18 mouse cellular contexts compared by ENCODE assay signal in the genomic region with DNA sequence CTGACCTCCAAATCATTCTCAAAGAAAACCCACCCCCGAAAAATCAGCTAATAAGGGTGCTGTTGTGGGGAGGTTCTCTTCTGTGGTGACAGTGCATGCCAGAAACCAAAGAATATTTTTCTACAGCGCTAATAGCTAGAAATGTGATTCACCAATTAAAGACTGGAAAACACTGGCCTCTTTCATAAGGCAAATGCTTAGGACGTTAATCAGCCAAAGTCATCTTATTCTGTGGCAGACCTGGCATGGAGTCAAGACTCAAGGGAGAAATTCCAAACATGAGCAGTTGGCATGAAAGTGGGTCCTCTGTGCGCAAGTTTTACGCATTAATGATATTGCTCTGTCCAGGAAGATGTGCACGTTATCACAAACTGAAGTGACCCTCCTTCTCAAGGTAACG. TPM values are rescaled to one million over a fixed set of nuclear protein-coding genes. Genes with fewer than 3 reads are reported as not detected.
A peak's percentile ranks its signal among the peaks of the same experiment; 100 is the strongest.
DNase-seq lines count a peak whose midpoint lies in the region; ATAC-seq lines count a peak whose summit lies in the region.
"Had no signal": no experiment of that assay in that cellular context is flagged by ENCODE, and none has a peak within 500 bp of the region (broad histone marks: within the 10 kb centered on the region; RNA-seq: fewer than 3 reads in every experiment).

No protein-coding gene starts in this region.

- no peak for ATAC-seq in megakaryocyte progenitor cell, adult 5-6 weeks (replicated peaks; ENCODE audit: poor library complexity)
- ATAC-seq: hindbrain, embryonic 16.5 days; intestine, postnatal 0 days had no signal

- intact Hi-C loops in left cerebral cortex, postnatal 4 days (cut with DNase I): loop anchor here (10.0 kb wide), 1 partner anchor 426 kb away; no protein-coding TSS in a partner anchor

- peak; percentile 47 to 55 for DNase-seq in cerebellum, postnatal 10 days
- DNase-seq in cerebellum, adult 11 months: no peak
- peak; percentile 8 for DNase-seq in left cerebral cortex, postnatal 4 days
- no peak for DNase-seq in left cerebral cortex, adult 18-20 months (ENCODE audit: low spot score in 2 of 2)
- peak; percentile 96 for DNase-seq in Muller cell, postnatal 12 days (ENCODE audit: inconsistent ontology term)
- DNase-seq in fibroblast of lung, adult 2 months (ENCODE audit: low read depth): peak; percentile 73
- DNase-seq in urinary bladder, postnatal 14 days (ENCODE audit: low spot score): no peak
- DNase-seq: adrenal gland, postnatal 25 days; cerebellum, adult 18-20 months; heart, adult 11 months; lung, adult 2 months; thymus, postnatal 14 days had no signal

RNA-seq across cellular contexts. Expression of gene Me3, which starts 21.0 kb away (rescaled TPM):
- 10 to 100 TPM; 26.5 to 31.7 TPM for total RNA-seq in left cerebral cortex, postnatal 4 days (2021)
- total RNA-seq in left cerebral cortex, adult 18-20 months (2021): 100 to 1,000 TPM; 100 to 105 TPM
- not detected in 2 replicates for total RNA-seq in megakaryocyte progenitor cell, adult 5-6 weeks (2015)
- not detected in 2 replicates for total RNA-seq in megakaryocyte progenitor cell, adult 5-6 weeks (2017)
- total RNA-seq: common myeloid progenitor, adult 5-6 weeks; megakaryocyte-erythroid progenitor cell, adult 5-6 weeks; monocyte, adult 5-6 weeks had no signal

Comparison
In these comparisons a context has a peak if more than half of its experiments do, and no peak if none do; other contexts are left out.
1. DNase-seq: peak in cerebellum, postnatal 10 days (2 of 2), left cerebral cortex, postnatal 4 days (single experiment), Muller cell, postnatal 12 days (single experiment) and fibroblast of lung, adult 2 months (single experiment); none in cerebellum, adult 11 months (single experiment), left cerebral cortex, adult 18-20 months (0 of 2) and urinary bladder, postnatal 14 days (single experiment).
2. RNA of gene Me3, which starts 21.0 kb away (total RNA-seq): 100 to 105 TPM in left cerebral cortex, adult 18-20 months and 26.5 to 31.7 TPM in left cerebral cortex, postnatal 4 days; not detected in megakaryocyte progenitor cell, adult 5-6 weeks; every median in the first group is over 10 times any median in the second.